Mouse (Mus musculus): ENCODE results near the gene Zmat1. TPM values are rescaled to one million over a fixed set of nuclear protein-coding genes. Genes with fewer than 3 reads are reported as not detected.

Zmat1 gene
- 4.5 and 7.6 TPM in 2 replicates for polyA plus RNA-seq (2012; ENCODE audit: low replicate concordance)

DNA sequence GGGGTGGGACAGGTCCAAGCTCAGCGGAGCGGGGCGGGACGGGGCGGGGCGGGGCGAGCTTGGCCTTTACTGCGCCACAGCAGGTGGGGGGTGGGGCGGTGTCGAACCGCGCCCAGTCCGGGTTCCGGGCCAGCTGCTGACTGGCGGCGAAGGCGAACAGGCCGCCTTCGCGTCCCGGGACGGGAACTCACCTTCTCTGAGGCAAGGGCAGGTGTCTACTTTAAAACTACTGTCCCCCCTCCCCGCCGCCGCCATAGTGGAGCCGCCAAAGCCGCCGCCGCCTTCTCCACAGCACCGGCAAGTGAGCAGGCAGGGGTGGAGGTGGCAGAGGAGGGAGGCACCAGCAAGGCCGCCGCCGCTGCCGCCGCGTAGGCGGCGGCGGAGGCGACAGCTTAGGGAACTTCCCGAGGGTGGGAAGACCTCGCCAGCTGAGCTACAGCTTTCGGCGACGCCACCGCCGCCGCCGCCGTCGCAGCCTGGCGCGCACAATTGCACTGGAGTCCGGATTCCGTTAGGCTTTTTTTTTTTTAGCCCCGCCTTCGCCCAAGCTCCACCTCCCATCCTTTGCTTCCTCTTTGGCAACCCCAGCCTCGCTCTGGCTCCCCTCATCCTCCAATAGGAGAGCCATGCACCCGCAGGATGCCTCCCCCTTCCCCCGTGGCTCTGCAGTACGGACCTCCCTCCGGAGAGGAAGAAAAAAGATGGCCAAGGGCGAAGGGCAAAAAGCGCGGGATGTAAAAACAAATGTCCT, at the start of gene Zmat1:
Zmat1 (minus strand) TSS at position 490 of the 751 bp plus-strand sequence.

DNA sequence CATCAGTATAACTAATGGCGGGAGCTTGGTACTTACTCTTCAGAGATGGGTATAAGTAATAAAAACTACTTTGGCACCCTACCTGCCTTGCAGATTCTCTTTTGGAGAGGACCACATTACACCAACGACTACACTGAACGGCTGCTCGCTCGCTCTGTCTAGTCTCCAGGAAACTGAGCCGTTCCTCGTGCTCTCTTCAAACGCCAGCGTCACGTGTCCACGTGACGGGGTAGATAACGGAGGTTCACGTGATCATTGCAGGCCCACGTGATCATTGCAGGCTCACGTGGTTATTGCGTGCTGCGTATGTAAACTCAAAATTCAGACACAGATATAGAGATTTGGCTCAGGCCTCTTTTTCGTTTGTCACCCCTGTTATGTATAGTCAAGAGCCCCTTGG, 44.5 kb downstream of the Zmat1 start, which contains the start of gene Nxf2:
Nxf2 (minus strand) TSS at position 209 of the 400 bp plus-strand sequence.

Other genes starting within 250 kb of the Zmat1 start
- 4.2 and 13.4 TPM in 2 replicates for gene Armcx2, start 200.0 kb downstream of the Zmat1 start, polyA plus RNA-seq (2012; ENCODE audit: low replicate concordance)
- not detected in 2 replicates for gene Nxf2, start 44.5 kb downstream of the Zmat1 start, polyA plus RNA-seq (2012; ENCODE audit: low replicate concordance)
- gene Gm15023, start 168.4 kb upstream of the Zmat1 start, polyA plus RNA-seq (2012; ENCODE audit: low replicate concordance): not detected in 2 replicates
- gene Tceal6, start 201.5 kb upstream of the Zmat1 start, polyA plus RNA-seq (2012; ENCODE audit: low replicate concordance): not detected in 2 replicates

All from hematopoietic multipotent progenitor cell, adult 10-12 weeks (in vitro differentiated cells).